Mouse (Mus musculus) erythroblast, embryonic 14.5 days (primary cell): ENCODE data around the gene Nin. TPM values are rescaled to one million over a fixed set of nuclear protein-coding genes. Genes with fewer than 3 reads are reported as not detected.

Experiments
- H3K27me3 ChIP-seq: 2 replicates; pipeline ENCODE4 v1.6.1; 2012; ENCODE audit warnings: inconsistent platforms; ENCODE audit not compliant: control insufficient read depth
- H3K36me3 ChIP-seq: 2 replicates; pipeline ENCODE4 v1.6.1; 2012; ENCODE audit warnings: mild to moderate bottlenecking, inconsistent platforms; ENCODE audit not compliant: control insufficient read depth
- H3K4me1 ChIP-seq: 2 replicates; pipeline ENCODE4 v1.6.1; 2012; ENCODE audit warnings: inconsistent platforms; ENCODE audit not compliant: control insufficient read depth
- H3K4me3 ChIP-seq: replicated peaks from 2 replicates; pipeline ENCODE3; 2012; ENCODE audit warnings: moderate library complexity, mild to moderate bottlenecking, inconsistent platforms
- H3K9me3 ChIP-seq: 2 replicates; pipeline ENCODE4 v1.6.1; 2012; ENCODE audit warnings: low read length, inconsistent platforms, mixed read lengths; ENCODE audit not compliant: control insufficient read depth
- GATA1 ChIP-seq: IDR thresholded peaks from 2 replicates; pipeline ENCODE4 v1.6.1; 2012; ENCODE audit warnings: low read length, inconsistent platforms, mixed read lengths
- TAL1 ChIP-seq: IDR thresholded peaks from 3 replicates; pipeline ENCODE4 v1.6.1; 2012; ENCODE audit warnings: low read length, inconsistent platforms, mixed read lengths
- polyA plus RNA-seq: library from polyadenylated mRNA; stranded (reverse); fragments of >175 nt; gene quantifications from 2 replicates; pipeline ENCODE4 v1.2.3, GENCODE M21; 2012

Nin gene
- polyA plus RNA-seq, 1 experiment, result 0.04 TPM

GRCm38 (mm10) chr12:69977376-69977998 lies 136.0 kb downstream of the Nin start:
- Histone ChIP-seq H3K4me3 (no peak overlapping the region), H3K4me1 (peaks cover 29% of the 10 kb centered on the region)

GRCm38 (mm10) chr12:69976688-69977087 lies 136.8 kb downstream of the Nin start:
- Histone ChIP-seq H3K4me1 (peaks cover 29% of the 10 kb centered on the region), H3K9me3 (no peaks in the 10 kb centered on the region), H3K27me3 (no peaks in the 10 kb centered on the region), H3K4me3 (no peak overlapping the region), H3K36me3 (peaks cover 91% of the 10 kb centered on the region)
- no peak for TF ChIP-seq TAL1
- TF ChIP-seq GATA1, result no peak

More at GRCm38 (mm10) chr12:69977376-69977998, 136.0 kb downstream of the Nin start:
- TF ChIP-seq TAL1 (no peak), GATA1 (no peak)
- Histone ChIP-seq H3K9me3 (no peaks in the 10 kb centered on the region), H3K27me3 (no peaks in the 10 kb centered on the region), H3K36me3 (peaks cover 91% of the 10 kb centered on the region)

- no peaks in the 10 kb centered on the region for H3K9me3 ChIP-seq
- TF ChIP-seq TAL1 (no peak), GATA1 (no peak)
- H3K27me3 ChIP-seq, result no peaks in the 10 kb centered on the region
- H3K4me3 ChIP-seq, result no peak overlapping the region
- H3K36me3 ChIP-seq, result peaks cover 92% of the 10 kb centered on the region
- peaks cover 16% of the 10 kb centered on the region for H3K4me1 ChIP-seq
Observed at GRCm38 (mm10) chr12:69973666-69974065, 139.9 kb downstream of the Nin start.

DNA sequence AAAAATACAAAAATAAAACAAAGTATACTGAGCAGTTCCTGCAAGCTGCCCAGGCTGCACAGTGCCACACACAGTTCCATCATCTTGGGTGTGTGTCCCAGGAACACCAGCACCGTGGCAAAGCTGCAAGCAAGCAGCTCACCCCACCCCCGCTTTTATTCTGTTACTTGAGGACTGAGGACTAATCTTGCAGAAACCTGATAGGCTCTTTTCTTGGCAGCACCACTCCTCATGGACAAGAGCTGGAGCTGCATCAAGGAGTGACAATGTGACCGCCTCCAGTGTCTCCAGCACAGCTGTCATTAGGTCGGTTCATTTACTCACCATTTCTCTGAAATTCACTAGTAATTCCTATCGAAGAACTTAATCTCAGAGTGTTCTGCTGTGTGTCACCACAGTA lies 145.4 kb downstream of the Nin start:
- H3K9me3 ChIP-seq, result no peaks in the 10 kb centered on the region
- H3K36me3 ChIP-seq, result peaks cover 95% of the 10 kb centered on the region
- H3K27me3 ChIP-seq, result no peaks in the 10 kb centered on the region
- no peak overlapping the region for H3K4me3 ChIP-seq
- H3K4me1 ChIP-seq, result peaks cover 18% of the 10 kb centered on the region
- no peak for TF ChIP-seq TAL1
- TF ChIP-seq GATA1, result no peak

GRCm38 (mm10) chr12:69967112-69967511 lies 146.4 kb downstream of the Nin start:
- peaks cover 96% of the 10 kb centered on the region for H3K36me3 ChIP-seq

DNA sequence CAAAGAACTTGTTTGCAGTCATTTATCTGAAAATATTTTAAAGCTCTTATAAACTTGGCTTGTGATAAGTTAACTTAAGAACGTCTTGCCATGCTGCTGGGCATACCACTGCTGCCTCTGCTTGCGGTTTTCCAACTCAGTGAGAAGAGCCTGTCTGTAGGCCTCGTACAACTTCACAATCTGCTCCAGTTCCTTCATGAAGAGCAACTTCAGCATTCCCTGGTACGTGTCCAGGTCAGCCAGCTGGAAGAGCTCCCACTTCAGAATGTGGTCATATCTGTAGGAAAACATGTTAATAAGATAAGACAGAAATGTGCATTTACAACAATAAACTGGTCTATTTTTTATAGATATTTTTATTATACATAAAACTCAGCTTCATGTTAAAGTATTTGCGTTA lies 147.4 kb downstream of the Nin start:
- TF ChIP-seq TAL1, result no peak
- TF ChIP-seq GATA1, result no peak
- Histone ChIP-seq H3K4me3 (no peak overlapping the region), H3K36me3 (peaks cover 96% of the 10 kb centered on the region), H3K27me3 (no peaks in the 10 kb centered on the region), H3K4me1 (peaks cover 21% of the 10 kb centered on the region), H3K9me3 (no peaks in the 10 kb centered on the region)

More at GRCm38 (mm10) chr12:69967112-69967511, 146.4 kb downstream of the Nin start:
- no peak overlapping the region for H3K4me3 ChIP-seq
- no peaks in the 10 kb centered on the region for H3K9me3 ChIP-seq
- TF ChIP-seq TAL1 (no peak), GATA1 (no peak)
- H3K4me1 ChIP-seq, result peaks cover 21% of the 10 kb centered on the region
- H3K27me3 ChIP-seq, result no peaks in the 10 kb centered on the region

- peaks cover 95% of the 10 kb centered on the region for H3K36me3 ChIP-seq
- no peak overlapping the region for H3K4me3 ChIP-seq
- TF ChIP-seq TAL1, result no peak
- no peak for TF ChIP-seq GATA1
- no peaks in the 10 kb centered on the region for H3K9me3 ChIP-seq
- H3K4me1 ChIP-seq, result peaks cover 21% of the 10 kb centered on the region
- H3K27me3 ChIP-seq, result no peaks in the 10 kb centered on the region
Observed at GRCm38 (mm10) chr12:69965644-69966043, 147.9 kb downstream of the Nin start.

DNA sequence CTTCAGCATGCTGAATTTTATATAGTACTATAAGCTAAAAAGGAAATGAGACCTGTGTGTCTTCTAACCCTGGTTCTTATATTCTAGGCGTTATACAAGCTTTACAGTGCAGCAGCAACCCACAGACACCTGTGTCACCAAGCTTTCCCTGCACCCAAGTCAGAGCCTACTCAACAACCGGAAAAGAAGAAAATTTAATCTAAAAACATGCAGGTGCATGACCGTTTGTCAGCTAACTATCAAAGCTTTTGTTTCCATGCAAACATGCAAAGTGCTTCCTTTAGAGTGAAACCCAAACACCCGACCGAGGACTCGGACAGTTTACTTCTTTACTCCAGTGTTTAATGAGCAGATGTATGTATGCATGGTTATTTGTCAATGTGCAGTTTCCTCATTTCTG lies 150.4 kb downstream of the Nin start:
- Histone ChIP-seq H3K36me3 (peaks cover 91% of the 10 kb centered on the region), H3K4me3 (no peak overlapping the region), H3K9me3 (no peaks in the 10 kb centered on the region), H3K27me3 (no peaks in the 10 kb centered on the region), H3K4me1 (peaks cover 19% of the 10 kb centered on the region)
- no peak for TF ChIP-seq GATA1
- no peak for TF ChIP-seq TAL1

DNA sequence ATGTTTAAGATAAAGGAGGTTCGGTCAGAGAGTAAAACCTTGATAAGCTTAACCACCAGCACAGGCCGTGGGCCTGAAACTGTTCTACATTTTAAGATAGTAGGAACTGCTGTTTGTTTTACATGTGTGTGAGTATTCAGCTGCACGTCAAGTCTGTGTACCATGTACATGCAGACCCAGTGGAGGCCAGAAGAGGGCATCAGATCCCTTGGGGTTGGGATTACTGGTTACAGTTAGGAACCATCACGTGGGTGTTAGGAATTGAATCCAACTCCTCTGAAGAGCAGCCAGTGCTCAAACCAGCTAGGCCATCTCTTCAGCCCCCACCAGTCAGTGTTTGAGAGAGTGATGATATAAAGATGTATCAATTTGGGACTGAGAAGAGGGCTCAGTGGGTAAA lies 151.0 kb downstream of the Nin start:
- H3K4me3 ChIP-seq, result no peak overlapping the region
- H3K4me1 ChIP-seq, result peaks cover 17% of the 10 kb centered on the region
- peaks cover 87% of the 10 kb centered on the region for H3K36me3 ChIP-seq
- TF ChIP-seq GATA1 (no peak), TAL1 (no peak)
- no peaks in the 10 kb centered on the region for H3K9me3 ChIP-seq
- H3K27me3 ChIP-seq, result no peaks in the 10 kb centered on the region

Other genes starting within 250 kb of the Nin start
- 0.07 and 0.21 TPM in 2 replicates for gene Atl1, start 221.1 kb downstream of the Nin start, polyA plus RNA-seq
- gene Map4k5, start 220.5 kb downstream of the Nin start, polyA plus RNA-seq, result 1.2 and 2.0 TPM in 2 replicates
- gene Sav1, start 126.7 kb downstream of the Nin start, polyA plus RNA-seq, result 1.6 and 2.0 TPM in 2 replicates
- gene Abhd12b, start 40.4 kb upstream of the Nin start, polyA plus RNA-seq, result not detected in 2 replicates
- 0.11 and 0.15 TPM in 2 replicates for gene Pygl, start 117.8 kb upstream of the Nin start, polyA plus RNA-seq
- not detected in 2 replicates for gene Trim9, start 233.9 kb upstream of the Nin start, polyA plus RNA-seq